Mouse (Mus musculus) myocyte (in vitro differentiated cells): ENCODE results near the gene Ptprg. TPM values are rescaled to one million over a fixed set of nuclear protein-coding genes. Genes with fewer than 3 reads are reported as not detected.

Experiments used
- H3K27me3 ChIP-seq: one replicate; pipeline ENCODE4 v1.6.1; 2011; ENCODE audit not compliant: control insufficient read depth, insufficient read depth, insufficient read length
- H3K36me3 ChIP-seq: one replicate; pipeline ENCODE4 v1.6.1; 2011; ENCODE audit not compliant: control insufficient read depth, insufficient read depth
- H3K4me2 ChIP-seq: one replicate; pipeline ENCODE4 v1.6.1; 2011; ENCODE audit warnings: low read depth, control low read depth
- H3K4me3 ChIP-seq: one replicate; pipeline ENCODE4 v1.5.1; 2011; ENCODE audit warnings: mild to moderate bottlenecking, control low read depth, moderate library complexity
- H3K79me2 ChIP-seq: one replicate; pipeline ENCODE4 v1.6.1; 2011; ENCODE audit not compliant: control insufficient read depth, insufficient read depth
- H3ac ChIP-seq: one replicate; pipeline ENCODE4 v1.6.1; 2011; ENCODE audit not compliant: control insufficient read depth, insufficient read length
- CEBPB ChIP-seq: IDR thresholded peaks from 2 replicates; pipeline ENCODE4 v1.6.1; 2011; ENCODE audit warnings: mild to moderate bottlenecking, moderate library complexity; ENCODE audit not compliant: poor library complexity, insufficient read depth, severe bottlenecking
- E2F4 ChIP-seq: IDR thresholded peaks from one replicate; pipeline ENCODE4 v1.6.1; 2011; ENCODE audit warnings: mild to moderate bottlenecking, control low read depth, moderate library complexity; ENCODE audit not compliant: insufficient read depth
- MAX ChIP-seq: IDR thresholded peaks from one replicate; pipeline ENCODE4 v1.6.1; 2011; ENCODE audit warnings: low read depth, mild to moderate bottlenecking, control low read depth
- MYOD1 ChIP-seq, 3 experiments: IDR thresholded peaks; one replicate each; pipeline ENCODE4 v1.6.1; 2011; ENCODE audit warnings: control low read depth in 2 of 3, low read depth in 2 of 3, mild to moderate bottlenecking in 2 of 3, moderate library complexity in 1 of 3; ENCODE audit not compliant: insufficient read length in 2 of 3, control insufficient read depth in 1 of 3
- MYOG ChIP-seq, 3 experiments: IDR thresholded peaks; one replicate each; pipeline ENCODE4 v1.6.1; 2011; ENCODE audit warnings: control low read depth in 2 of 3, low read depth in 2 of 3, mild to moderate bottlenecking in 2 of 3; ENCODE audit not compliant: insufficient read length in 2 of 3, control insufficient read depth in 1 of 3, insufficient read depth in 1 of 3
- POLR2A ChIP-seq: IDR thresholded peaks from one replicate; pipeline ENCODE4 v1.6.1; 2011; ENCODE audit warnings: low read depth, mild to moderate bottlenecking, control low read depth, moderate library complexity; ENCODE audit not compliant: insufficient read length
- POLR2AphosphoS2 ChIP-seq: IDR thresholded peaks from one replicate; pipeline ENCODE4 v1.6.1; 2011; ENCODE audit warnings: low read depth, control low read depth; ENCODE audit not compliant: insufficient read length
- REST ChIP-seq: IDR thresholded peaks from one replicate; pipeline ENCODE4 v1.6.1; 2011; ENCODE audit warnings: mild to moderate bottlenecking, control low read depth, moderate library complexity; ENCODE audit not compliant: insufficient read depth, insufficient read length
- SRF ChIP-seq: IDR thresholded peaks from one replicate; pipeline ENCODE4 v1.6.1; 2011; ENCODE audit warnings: low read depth; ENCODE audit not compliant: control insufficient read depth, insufficient read length
- TCF12 ChIP-seq: IDR thresholded peaks from one replicate; pipeline ENCODE4 v1.6.1; 2011; ENCODE audit warnings: mild to moderate bottlenecking, control low read depth; ENCODE audit not compliant: poor library complexity, insufficient read depth, severe bottlenecking
- TCF3 ChIP-seq: IDR thresholded peaks from one replicate; pipeline ENCODE4 v1.6.1; 2011; ENCODE audit warnings: low read depth, control low read depth; ENCODE audit not compliant: insufficient read length
- USF1 ChIP-seq: IDR thresholded peaks from one replicate; pipeline ENCODE4 v1.6.1; 2011; ENCODE audit warnings: low read depth, mild to moderate bottlenecking, control low read depth, moderate library complexity
- polyA plus RNA-seq: library from polyadenylated mRNA; unstranded; fragments of >200 nt; fragmentation: generic; extraction: Trizol; gene quantifications from one replicate; pipeline ENCODE4 v1.2.1, GENCODE M21; 2012; ENCODE audit warnings: missing spikeins

Gene Ptprg
- polyA plus RNA-seq, 1 experiment = 14.4 TPM

DNA sequence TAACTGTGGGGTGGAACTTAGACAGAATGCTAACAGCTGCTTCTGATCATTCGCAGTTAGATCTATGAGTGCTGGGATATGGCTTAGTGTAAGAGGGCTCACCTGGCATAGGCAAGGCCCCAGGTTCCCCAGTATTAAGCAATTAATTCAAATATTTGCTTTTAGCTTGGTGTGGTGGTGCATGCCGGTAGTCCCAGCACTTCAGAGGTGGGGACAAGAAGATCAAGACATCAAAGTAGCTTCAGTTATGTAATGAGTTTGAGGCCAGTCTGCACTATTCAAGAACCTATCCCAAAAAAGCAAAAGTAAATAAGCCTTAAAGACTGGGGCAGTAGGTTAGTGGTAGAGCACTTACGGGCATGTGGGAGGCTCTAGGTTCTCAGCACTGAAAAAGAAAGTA is 30.3 kb upstream of the Ptprg start:
- no peak overlapping the region for H3K4me2 ChIP-seq
- no peak overlapping the region for H3ac ChIP-seq
- no peaks in the 10 kb centered on the region for H3K36me3 ChIP-seq
- no peaks in the 10 kb centered on the region for H3K27me3 ChIP-seq
- H3K4me3 ChIP-seq = no peak overlapping the region
- TF ChIP-seq MAX = no peak
- no peak for TF ChIP-seq CEBPB
- no peak for TF ChIP-seq USF1
- no peak for TF ChIP-seq TCF12
- TF ChIP-seq POLR2A = no peak
- no peak for TF ChIP-seq E2F4
- no peak for TF ChIP-seq MYOD1 (IDR thresholded peaks at IDR 0.05; ENCODE audit: control insufficient read depth in 1 of 3, insufficient read length in 2 of 3, low read depth in 2 of 3)
- no peak for TF ChIP-seq TCF3
- TF ChIP-seq REST = no peak
- no peak for TF ChIP-seq MYOG (IDR thresholded peaks at IDR 0.05; ENCODE audit: control insufficient read depth in 1 of 3, insufficient read depth in 1 of 3, insufficient read length in 2 of 3, low read depth in 2 of 3)
- no peak for TF ChIP-seq POLR2AphosphoS2
- no peak for TF ChIP-seq SRF
- H3K79me2 ChIP-seq = no peaks in the 10 kb centered on the region

DNA sequence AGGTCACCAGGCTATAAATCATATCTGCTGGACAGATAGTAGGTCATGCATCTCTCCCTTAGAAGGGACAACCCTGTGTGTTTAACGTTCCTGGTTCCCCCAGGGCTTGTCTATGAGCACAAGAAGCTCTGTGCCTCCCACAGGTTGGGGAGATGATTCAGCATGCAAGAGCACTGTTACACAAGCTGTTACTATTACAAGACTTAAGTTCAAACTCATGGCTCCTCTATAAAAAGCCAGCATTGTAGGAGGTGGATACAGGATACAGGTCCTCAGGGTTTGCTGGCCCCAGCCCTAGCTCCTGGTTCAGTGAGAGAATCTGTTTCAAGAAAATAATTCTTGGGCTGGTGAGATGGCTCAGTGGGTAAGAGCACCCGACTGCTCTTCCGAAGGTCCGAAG is 23.7 kb upstream of the Ptprg start:
- no peak overlapping the region for H3K4me2 ChIP-seq
- no peak overlapping the region for H3K4me3 ChIP-seq
- H3K27me3 ChIP-seq = no peaks in the 10 kb centered on the region
- no peak overlapping the region for H3ac ChIP-seq
- no peak for TF ChIP-seq SRF
- no peak for TF ChIP-seq TCF12
- no peak for TF ChIP-seq MYOG (IDR thresholded peaks at IDR 0.05; ENCODE audit: control insufficient read depth in 1 of 3, insufficient read depth in 1 of 3, insufficient read length in 2 of 3, low read depth in 2 of 3)
- TF ChIP-seq MYOD1 (IDR thresholded peaks at IDR 0.05; ENCODE audit: control insufficient read depth in 1 of 3, insufficient read length in 2 of 3, low read depth in 2 of 3) = no peak
- TF ChIP-seq TCF3 = no peak
- no peak for TF ChIP-seq E2F4
- no peak for TF ChIP-seq CEBPB
- H3K36me3 ChIP-seq = no peaks in the 10 kb centered on the region
- H3K79me2 ChIP-seq = no peaks in the 10 kb centered on the region

DNA sequence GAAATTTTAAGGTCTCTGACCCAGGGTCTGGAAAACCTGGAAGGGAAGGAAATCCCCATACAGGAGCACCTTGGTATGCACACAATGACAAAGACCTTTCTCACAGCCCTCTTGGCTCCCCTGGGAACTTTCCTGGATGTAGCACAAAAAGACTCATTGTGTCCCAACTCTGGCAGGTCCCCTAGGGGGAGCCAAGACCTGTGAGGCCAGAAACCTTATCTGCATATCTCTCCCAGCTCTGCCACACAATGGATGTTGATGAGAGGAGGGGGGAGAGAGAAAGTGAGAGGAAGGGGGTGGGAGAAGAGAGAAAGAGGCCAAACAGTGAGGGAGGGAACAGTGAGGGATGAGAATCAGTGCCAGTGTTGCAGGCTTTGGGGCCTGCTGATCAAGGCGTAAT is 18.9 kb upstream of the Ptprg start:
- Histone ChIP-seq H3ac (no peak overlapping the region), H3K36me3 (no peaks in the 10 kb centered on the region), H3K4me3 (no peak overlapping the region), H3K27me3 (no peaks in the 10 kb centered on the region), H3K4me2 (no peak overlapping the region), H3K79me2 (no peaks in the 10 kb centered on the region)
- TF ChIP-seq REST (no peak), MYOD1 (IDR thresholded peaks at IDR 0.05; ENCODE audit: control insufficient read depth in 1 of 3, insufficient read length in 2 of 3, low read depth in 2 of 3) (no peak), MYOG (IDR thresholded peaks at IDR 0.05; ENCODE audit: control insufficient read depth in 1 of 3, insufficient read depth in 1 of 3, insufficient read length in 2 of 3, low read depth in 2 of 3) (no peak), TCF12 (no peak)

DNA sequence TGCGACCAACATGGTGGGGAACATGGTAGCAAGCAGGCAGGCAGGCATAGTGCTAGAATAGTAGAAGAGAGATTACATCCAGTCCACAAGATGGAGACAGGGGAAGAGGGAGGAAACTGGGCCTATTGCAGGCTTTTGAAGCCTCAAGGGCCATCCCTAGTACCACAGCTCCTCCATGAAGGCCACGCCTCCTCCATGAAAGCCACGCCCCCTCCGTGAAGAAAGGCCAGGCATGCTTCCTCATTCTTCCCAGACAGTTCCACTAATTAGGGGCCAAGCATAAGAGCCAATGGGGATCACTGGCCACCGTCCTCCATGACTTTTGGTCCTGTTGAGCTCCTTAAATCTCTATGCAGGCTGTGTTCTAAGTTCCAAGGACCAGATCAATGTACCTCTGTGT is 17.2 kb upstream of the Ptprg start:
- Histone ChIP-seq H3K27me3 (no peaks in the 10 kb centered on the region), H3ac (no peak overlapping the region), H3K36me3 (no peaks in the 10 kb centered on the region), H3K4me2 (no peak overlapping the region), H3K79me2 (no peaks in the 10 kb centered on the region), H3K4me3 (no peak overlapping the region)
- TF ChIP-seq E2F4 = no peak
- no peak for TF ChIP-seq TCF3
- no peak for TF ChIP-seq USF1
- TF ChIP-seq POLR2AphosphoS2 = no peak
- no peak for TF ChIP-seq POLR2A
- TF ChIP-seq MYOD1 (IDR thresholded peaks at IDR 0.05; ENCODE audit: control insufficient read depth in 1 of 3, insufficient read length in 2 of 3, low read depth in 2 of 3) = no peak
- no peak for TF ChIP-seq MYOG (IDR thresholded peaks at IDR 0.05; ENCODE audit: control insufficient read depth in 1 of 3, insufficient read depth in 1 of 3, insufficient read length in 2 of 3, low read depth in 2 of 3)
- TF ChIP-seq CEBPB = no peak
- TF ChIP-seq SRF = no peak
- TF ChIP-seq TCF12 = no peak
- no peak for TF ChIP-seq MAX
- no peak for TF ChIP-seq REST

DNA sequence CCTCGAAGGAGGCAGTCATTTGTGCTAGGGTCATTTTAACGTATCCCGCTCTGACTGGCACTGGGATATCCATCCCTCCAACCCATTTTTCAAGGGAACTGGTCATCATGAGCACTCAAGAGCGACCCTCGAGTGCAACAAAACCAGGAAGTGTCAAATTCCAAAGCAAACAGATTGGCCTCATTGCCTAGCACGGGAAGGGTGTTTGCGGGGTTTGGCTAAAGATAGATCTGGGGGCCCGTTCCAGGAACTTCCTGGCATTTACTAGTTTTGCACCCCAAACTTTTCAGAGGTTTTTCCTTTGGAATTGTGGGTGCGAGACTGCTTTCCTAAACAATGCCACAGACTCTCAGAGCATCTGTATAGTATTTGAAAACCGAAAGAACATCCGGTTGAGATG is 1.4 kb upstream of the Ptprg start:
- no peak for TF ChIP-seq POLR2A
- no peak for TF ChIP-seq TCF3
- no peak for TF ChIP-seq TCF12
- TF ChIP-seq USF1 = no peak
- TF ChIP-seq REST = no peak
- no peak for TF ChIP-seq E2F4
- TF ChIP-seq SRF = no peak
- no peak for TF ChIP-seq POLR2AphosphoS2
- TF ChIP-seq CEBPB = no peak
- no peak for TF ChIP-seq MYOG (IDR thresholded peaks at IDR 0.05; ENCODE audit: control insufficient read depth in 1 of 3, insufficient read depth in 1 of 3, insufficient read length in 2 of 3, low read depth in 2 of 3)
- TF ChIP-seq MYOD1 (IDR thresholded peaks at IDR 0.05; ENCODE audit: control insufficient read depth in 1 of 3, insufficient read length in 2 of 3, low read depth in 2 of 3) = no peak
- TF ChIP-seq MAX = no peak
- Histone ChIP-seq H3K4me2 (peak overlapping the region; percentile 91), H3K79me2 (peaks cover 18% of the 10 kb centered on the region), H3K4me3 (peak overlapping the region; percentile 86), H3K27me3 (no peaks in the 10 kb centered on the region), H3ac (no peak overlapping the region), H3K36me3 (no peaks in the 10 kb centered on the region)
